Mouse (Mus musculus): ENCODE data around the gene Anxa3. TPM values are rescaled to one million over a fixed set of nuclear protein-coding genes. Genes with fewer than 3 reads are reported as not detected.

Anxa3 gene
- total RNA-seq, 2 experiments from 2014 or later = 2.5 TPM; not detected in 1

Other genes starting within 250 kb of the Anxa3 start
- 14.0 and 15.9 TPM in 2 replicates for gene Bmp2k, start 204.3 kb downstream of the Anxa3 start, total RNA-seq (2014; fragmentation: Nextera tagmentation)
- gene Bmp2k, start 204.3 kb downstream of the Anxa3 start, total RNA-seq (2017) = 16.8 and 17.2 TPM in 2 replicates